Mouse (Mus musculus) ovary, postnatal 14 days (tissue): ENCODE measurements around the gene Cd19.
A peak's percentile ranks its signal among the peaks of the same experiment; 100 is the strongest.

Experiments
- DNase-seq: peaks from one replicate; pipeline ENCODE4 v3.0.0; 2022; ENCODE audit warnings: low spot score

The Cd19 gene

DNA sequence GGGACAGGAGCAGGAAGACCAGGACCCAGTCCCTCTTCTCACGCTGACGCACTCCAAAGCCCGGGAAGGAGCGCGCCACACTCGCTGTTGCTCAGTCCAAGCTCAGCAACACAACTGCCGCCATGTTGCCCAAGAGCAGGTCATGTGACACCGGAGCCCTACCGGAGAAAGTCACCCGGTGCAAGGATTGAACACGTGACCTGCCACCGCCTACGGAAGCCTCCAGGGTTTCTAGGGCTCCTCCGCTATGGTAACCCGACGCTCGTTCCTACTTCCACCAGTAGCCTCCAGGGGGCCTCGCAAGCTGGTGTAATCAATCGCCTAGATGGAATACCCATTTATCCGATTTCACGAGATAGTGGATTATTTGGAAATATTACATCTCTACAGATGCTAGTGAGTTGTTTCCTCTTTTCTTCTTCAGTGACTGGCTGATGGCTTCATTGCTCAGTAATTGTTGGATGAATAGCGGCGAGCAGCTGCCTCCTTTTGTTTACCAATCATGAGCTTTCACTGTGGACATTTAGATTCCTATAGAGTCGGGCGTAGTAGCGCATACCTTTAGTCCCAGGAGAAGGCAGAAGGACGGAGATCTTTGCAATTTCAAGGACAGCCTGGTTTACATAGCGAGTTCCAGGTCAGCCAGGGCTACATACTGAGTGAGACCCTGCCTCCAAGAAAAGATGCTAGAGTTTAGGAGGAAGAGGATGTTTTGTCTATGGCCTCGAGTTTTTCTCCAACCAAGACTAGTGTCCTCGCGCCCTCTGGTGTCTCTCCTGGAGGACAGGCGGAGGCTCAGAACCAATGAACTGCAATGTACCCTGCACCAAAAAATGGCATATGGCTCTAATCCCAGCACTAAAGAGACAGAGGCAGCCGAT is 37.2 kb downstream of the Cd19 start, which contains the start of gene Spns1:
Gene Spns1, minus strand, starts transcription at position 173 of the 881 bp plus-strand sequence.
- peak; percentile 86 for DNase-seq

DNA sequence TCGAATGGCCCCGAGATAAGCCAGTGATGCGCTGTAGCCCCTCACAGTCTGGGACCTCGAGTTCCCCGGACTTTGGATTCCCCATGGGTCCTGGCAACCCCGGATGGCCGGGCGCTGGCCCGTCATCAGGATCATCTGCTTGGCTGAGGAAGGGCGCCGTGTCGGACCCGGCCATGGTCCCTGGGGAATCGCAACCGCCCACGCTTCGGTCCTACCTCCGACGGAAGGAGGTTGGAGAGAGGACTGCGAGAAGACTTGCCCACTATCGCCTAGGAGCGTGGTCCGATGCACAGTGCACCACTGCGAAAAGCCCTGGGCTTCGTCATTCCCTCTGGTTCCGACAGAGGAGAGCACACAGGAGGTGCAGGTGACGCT is 37.8 kb downstream of the Cd19 start:
- no peak for DNase-seq

DNA sequence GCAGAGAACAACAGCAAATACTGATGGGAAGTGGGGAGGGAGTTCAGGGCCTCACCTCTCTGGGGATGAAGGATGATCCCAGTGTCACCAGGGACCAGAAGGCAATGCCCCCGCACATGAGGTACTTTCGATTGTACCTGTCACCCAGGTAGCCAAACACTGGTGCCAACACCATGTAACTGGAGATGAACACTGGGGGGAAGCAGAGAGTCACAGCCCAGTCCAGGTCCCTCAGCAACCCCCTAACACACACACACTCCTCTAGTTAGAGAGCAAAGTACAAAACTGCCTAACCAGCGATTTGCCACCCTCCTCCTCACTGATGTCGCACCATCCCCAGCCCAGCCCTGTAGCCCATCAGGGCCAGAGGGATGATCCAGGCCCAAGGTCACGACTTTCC is 39.7 kb downstream of the Cd19 start:
- DNase-seq: no peak

DNA sequence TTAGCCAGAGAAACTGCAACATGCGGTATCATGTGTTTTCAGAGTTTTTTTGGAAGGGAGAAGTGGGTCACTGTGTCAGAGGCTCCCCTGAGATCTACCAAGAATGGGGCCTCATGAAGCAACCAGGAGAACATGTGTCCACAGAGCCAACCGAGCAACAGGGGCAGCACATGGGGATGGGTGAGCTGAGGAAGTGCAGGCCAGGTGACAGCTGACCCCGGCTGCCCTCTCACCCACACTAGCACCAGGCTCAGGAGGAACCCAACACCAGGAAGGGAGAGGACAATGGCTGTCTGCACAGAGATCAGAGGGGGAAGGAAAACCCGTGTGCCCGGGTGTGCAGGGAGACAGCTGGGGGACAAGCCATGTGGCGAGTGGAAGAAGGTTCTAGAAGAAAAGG is 40.2 kb downstream of the Cd19 start:
- DNase-seq: no peak

DNA sequence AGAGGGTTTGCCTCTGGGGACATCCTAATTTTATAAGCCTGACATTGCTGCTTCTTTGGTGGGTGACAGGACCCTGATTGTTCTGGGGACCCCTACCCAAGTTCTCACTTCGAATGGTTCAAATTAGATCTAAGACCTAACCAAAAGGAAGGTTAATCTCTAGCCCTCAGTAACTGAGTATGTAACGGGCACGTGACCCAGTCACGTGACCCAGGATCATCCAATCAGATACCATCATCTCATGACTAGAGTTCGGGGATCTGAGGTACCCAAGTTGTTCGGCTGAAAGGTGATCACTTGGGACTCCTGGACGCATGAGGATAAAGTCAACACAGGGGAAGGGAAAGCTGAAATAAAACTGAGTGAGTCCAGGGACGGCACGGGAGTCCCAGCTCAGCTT is 41.7 kb downstream of the Cd19 start:
- DNase-seq: no peak

DNA sequence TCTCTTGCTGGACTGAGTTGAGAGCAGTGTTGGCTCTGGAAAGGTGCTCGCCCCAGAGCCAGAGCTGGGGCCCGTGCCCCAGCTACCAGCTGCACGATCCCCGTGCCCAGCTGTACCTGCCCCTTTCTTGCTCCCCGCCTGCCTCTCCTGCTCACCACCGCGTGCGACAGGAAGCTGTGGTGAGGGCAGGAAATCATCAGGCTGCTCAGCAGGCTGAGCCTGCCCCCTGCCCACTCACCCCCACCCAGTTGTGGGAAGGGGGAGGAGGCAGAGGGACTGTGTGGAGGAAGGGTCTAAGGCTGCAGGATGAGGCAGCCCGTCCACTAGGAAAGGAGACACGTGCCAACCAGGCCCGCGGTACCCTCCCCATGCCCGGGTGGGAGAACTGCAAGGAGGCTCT is 45.3 kb downstream of the Cd19 start, which contains the start of gene Lat:
Gene Lat, minus strand, starts transcription at position 178 of the 400 bp plus-strand sequence.
- no peak for DNase-seq

DNA sequence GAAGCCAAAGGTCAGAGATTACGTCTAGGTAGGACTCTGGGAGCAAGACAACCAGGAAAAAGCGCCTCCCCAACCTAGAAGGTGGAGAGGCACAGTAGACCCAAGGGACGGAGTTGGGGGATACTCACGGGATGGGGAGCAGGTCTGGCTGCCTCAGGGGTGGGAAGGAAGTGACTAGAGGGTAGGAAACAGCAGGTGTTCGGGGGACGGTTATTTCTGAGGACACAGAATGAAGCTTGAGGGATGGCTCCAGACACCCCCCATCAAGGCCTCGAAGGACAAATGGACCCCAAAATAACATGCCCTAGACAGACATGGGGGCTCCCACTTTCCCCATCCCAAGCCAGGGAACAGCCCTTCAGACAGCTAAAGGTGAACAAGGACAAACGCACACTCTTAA is 46.3 kb downstream of the Cd19 start:
- no peak for DNase-seq

DNA sequence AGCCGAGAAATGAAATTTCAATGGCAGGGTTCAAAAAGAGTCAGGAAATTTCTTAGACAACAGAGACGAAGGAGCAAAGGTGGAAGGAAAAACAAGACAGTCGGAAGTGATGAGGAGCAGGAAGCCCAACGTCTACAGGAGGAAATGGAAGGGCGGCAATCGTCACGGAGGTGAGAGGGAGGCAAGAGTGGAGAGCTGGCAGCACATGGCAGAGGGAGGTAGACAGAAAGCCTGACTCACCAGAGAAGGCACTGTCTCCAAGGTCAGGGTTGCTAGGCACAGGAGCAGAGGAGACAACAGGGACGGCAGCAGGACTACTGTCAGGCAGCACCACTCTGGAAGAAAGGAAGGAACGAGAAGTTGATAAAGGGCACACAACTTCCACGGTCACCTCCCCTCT is 47.1 kb downstream of the Cd19 start:
- DNase-seq: no peak

DNA sequence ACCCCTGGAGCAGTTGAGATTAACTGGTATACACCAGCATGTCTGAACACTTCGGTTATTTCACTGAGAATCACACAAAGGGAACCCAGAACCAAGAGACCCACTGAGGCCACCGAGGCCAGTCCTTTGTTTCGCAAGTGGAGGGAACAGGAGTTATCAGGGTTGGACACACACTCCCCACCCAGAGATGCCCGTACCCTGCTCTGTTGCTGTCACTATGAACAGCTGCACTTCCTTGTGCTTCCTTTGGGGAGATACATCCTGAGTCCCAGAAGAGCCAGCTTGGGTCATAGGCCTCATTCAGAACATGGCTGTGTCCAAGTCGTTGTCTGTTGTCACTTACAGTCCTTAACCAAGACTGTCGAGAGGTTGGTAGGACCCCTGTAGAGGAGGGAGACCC is 51.7 kb downstream of the Cd19 start:
- DNase-seq: no peak

DNA sequence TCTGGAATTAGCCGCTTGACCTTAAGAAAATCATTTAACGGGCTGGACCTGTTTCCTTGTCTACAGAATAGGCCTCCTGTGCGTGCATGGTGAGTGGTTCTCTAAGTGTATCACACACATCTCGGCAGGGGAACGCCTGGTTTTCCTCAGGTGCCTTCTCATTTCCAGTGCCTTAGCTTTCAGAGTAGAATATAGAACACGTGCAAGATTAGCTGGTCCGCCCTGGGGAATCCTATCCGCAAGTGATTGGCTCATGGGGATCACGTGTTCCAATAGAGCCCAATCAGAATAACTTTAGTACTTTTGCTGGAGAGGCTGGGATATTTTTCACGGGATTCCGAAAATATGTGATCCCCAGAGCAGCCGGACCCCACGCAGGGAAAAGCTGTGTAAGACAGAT is 55.6 kb downstream of the Cd19 start:
- no peak for DNase-seq
